Mouse (Mus musculus) CH12.LX (cell line): ENCODE measurements around the gene Nxf3. TPM values are rescaled to one million over a fixed set of nuclear protein-coding genes. Genes with fewer than 3 reads are reported as not detected.

Experiments
- DNase-seq: peaks from one replicate; pipeline ENCODE4 v3.0.0-alpha.2; 2013; ENCODE audit errors: extremely low read depth
- H3K27ac ChIP-seq: 2 replicates; pipeline ENCODE4 v1.5.1; 2012; ENCODE audit warnings: low read depth, mild to moderate bottlenecking, control low read depth, moderate library complexity; ENCODE audit not compliant: insufficient read depth
- H3K27me3 ChIP-seq: replicated peaks from 2 replicates; pipeline ENCODE3; 2012; ENCODE audit warnings: inconsistent platforms
- H3K36me3 ChIP-seq, 2 experiments: replicated peaks in 1 of 2; 2 replicates each; pipeline versions ENCODE3 to v1.6.1; 2012; ENCODE audit warnings: inconsistent platforms in 1 of 2, low read length in 1 of 2, mild to moderate bottlenecking in 1 of 2, mixed read lengths in 1 of 2, moderate library complexity in 1 of 2; ENCODE audit not compliant: control insufficient read depth in 1 of 2, insufficient read depth in 1 of 2
- H3K4me1 ChIP-seq, 2 experiments: 2 replicates each; pipeline ENCODE4 v1.6.1; 2012; ENCODE audit warnings: inconsistent platforms in 1 of 2, moderate library complexity in 1 of 2; ENCODE audit not compliant: insufficient read depth in 2 of 2, control insufficient read depth in 1 of 2
- H3K4me2 ChIP-seq: 2 replicates; pipeline ENCODE4 v1.6.1; 2012; ENCODE audit warnings: low read depth, mild to moderate bottlenecking, control low read depth; ENCODE audit not compliant: poor library complexity, insufficient read depth, severe bottlenecking
- H3K4me3 ChIP-seq, 3 experiments: fragments of 150-350 bp in 1 of 3; sonication (generic) in 1 of 3; replicated peaks in 1 of 3; 2 replicates each; pipeline versions ENCODE3 to v1.5.1; 2011 to 2012; ENCODE audit warnings: low read depth in 2 of 3, low read length in 2 of 3, mild to moderate bottlenecking in 2 of 3, moderate library complexity in 2 of 3, control low read depth in 1 of 3, improper control_type of control experiment in 1 of 3, inconsistent platforms in 1 of 3, mixed read lengths in 1 of 3; ENCODE audit not compliant: poor library complexity in 1 of 3
- H3K79me2 ChIP-seq: replicated peaks from 2 replicates; pipeline ENCODE4 v1.6.1; 2012; ENCODE audit warnings: mild to moderate bottlenecking, moderate library complexity; ENCODE audit not compliant: control insufficient read depth, poor library complexity, insufficient read depth, severe bottlenecking; ENCODE audit errors: extremely low read depth
- H3K9ac ChIP-seq: 2 replicates; pipeline ENCODE4 v1.6.1; 2012; ENCODE audit warnings: low read depth, mild to moderate bottlenecking, control low read depth, moderate library complexity; ENCODE audit not compliant: insufficient read depth
- H3K9me3 ChIP-seq: replicated peaks from 2 replicates; pipeline ENCODE3; 2012; ENCODE audit warnings: low read length, inconsistent platforms, mixed read lengths
- BHLHE40 ChIP-seq: IDR thresholded peaks from 2 replicates; pipeline ENCODE4 v1.6.1; 2011; ENCODE audit warnings: mild to moderate bottlenecking, low read depth, low read length, improper control_type of control experiment
- CHD1 ChIP-seq: IDR thresholded peaks from 2 replicates; pipeline ENCODE4 v1.6.1; 2012; ENCODE audit warnings: low read depth, low read length, improper control_type of control experiment, inconsistent platforms
- CHD2 ChIP-seq: IDR thresholded peaks from 2 replicates; pipeline ENCODE4 v1.6.1; 2011; ENCODE audit warnings: low read length, improper control_type of control experiment
- CTCF ChIP-seq, 2 experiments: IDR thresholded peaks in 1 of 2; conservative IDR thresholded peaks in 1 of 2; 2 replicates each; pipeline ENCODE4 v1.5.1; 2011 to 2012; ENCODE audit warnings: low read depth in 2 of 2, low read length in 2 of 2, improper control_type of control experiment in 1 of 2, inconsistent platforms in 1 of 2, mild to moderate bottlenecking in 1 of 2, moderate library complexity in 1 of 2
- E2F4 ChIP-seq: IDR thresholded peaks from 2 replicates; pipeline ENCODE4 v1.6.1; 2011; ENCODE audit warnings: low read depth, low read length, improper control_type of control experiment; ENCODE audit not compliant: insufficient replicate concordance
- ELF1 ChIP-seq: IDR thresholded peaks from 2 replicates; pipeline ENCODE4 v1.6.1; 2014; ENCODE audit warnings: low read depth, mild to moderate bottlenecking, inconsistent platforms, low read length, improper control_type of control experiment
- EP300 ChIP-seq: IDR thresholded peaks from 2 replicates; pipeline ENCODE4 v1.6.1; 2011; ENCODE audit warnings: low read length, improper control_type of control experiment
- IRF4 ChIP-seq: IDR thresholded peaks from 2 replicates; pipeline ENCODE4 v1.6.1; 2014; ENCODE audit warnings: low read depth, mild to moderate bottlenecking, inconsistent platforms, low read length, improper control_type of control experiment
- JUND ChIP-seq: conservative IDR thresholded peaks from 2 replicates; pipeline ENCODE4 v1.6.1; 2011; ENCODE audit warnings: low read depth, low read length, improper control_type of control experiment
- MAFK ChIP-seq: IDR thresholded peaks from 2 replicates; pipeline ENCODE4 v1.6.1; 2011; ENCODE audit warnings: low read length, improper control_type of control experiment; ENCODE audit not compliant: insufficient replicate concordance
- MAX ChIP-seq: IDR thresholded peaks from 2 replicates; pipeline ENCODE4 v1.6.1; 2011; ENCODE audit warnings: low read length, improper control_type of control experiment
- MAZ ChIP-seq: IDR thresholded peaks from 2 replicates; pipeline ENCODE4 v1.6.1; 2012; ENCODE audit warnings: low read depth, mild to moderate bottlenecking, inconsistent platforms, low read length, improper control_type of control experiment, moderate library complexity
- MEF2A ChIP-seq: IDR thresholded peaks from 2 replicates; pipeline ENCODE4 v1.6.1; 2014; ENCODE audit warnings: low read depth, mild to moderate bottlenecking, inconsistent platforms, low read length, improper control_type of control experiment, borderline replicate concordance
- MXI1 ChIP-seq: IDR thresholded peaks from 2 replicates; pipeline ENCODE4 v1.6.1; 2011; ENCODE audit warnings: mild to moderate bottlenecking, low read depth, low read length, improper control_type of control experiment
- MYC ChIP-seq: IDR thresholded peaks from 2 replicates; pipeline ENCODE4 v1.6.1; 2011; ENCODE audit warnings: low read depth, mild to moderate bottlenecking, improper control_type of control experiment, low read length
- NELFE ChIP-seq: IDR thresholded peaks from 2 replicates; pipeline ENCODE4 v1.6.1; 2011; ENCODE audit warnings: low read depth, low read length, improper control_type of control experiment
- NRF1 ChIP-seq: IDR thresholded peaks from 2 replicates; pipeline ENCODE4 v1.6.1; 2014; ENCODE audit warnings: low read depth, mild to moderate bottlenecking, inconsistent platforms, low read length, improper control_type of control experiment, moderate library complexity
- PAX5 ChIP-seq: IDR thresholded peaks from 2 replicates; pipeline ENCODE4 v1.6.1; 2012; ENCODE audit warnings: low read length, inconsistent platforms, mixed read lengths
- POLR2A ChIP-seq: IDR thresholded peaks from 2 replicates; pipeline ENCODE4 v1.6.1; 2011; ENCODE audit warnings: low read depth, mild to moderate bottlenecking, improper control_type of control experiment, low read length
- RAD21 ChIP-seq: IDR thresholded peaks from 2 replicates; pipeline ENCODE4 v1.6.1; 2011; ENCODE audit warnings: low read depth, mild to moderate bottlenecking, low read length, improper control_type of control experiment, moderate library complexity
- RCOR1 ChIP-seq: conservative IDR thresholded peaks from 2 replicates; pipeline ENCODE4 v1.6.1; 2012; ENCODE audit warnings: low read depth, mild to moderate bottlenecking, inconsistent platforms, low read length, improper control_type of control experiment
- SIN3A ChIP-seq: IDR thresholded peaks from 2 replicates; pipeline ENCODE4 v1.6.1; 2012; ENCODE audit warnings: low read length, improper control_type of control experiment, inconsistent platforms
- SMC3 ChIP-seq: IDR thresholded peaks from 2 replicates; pipeline ENCODE4 v1.6.1; 2011; ENCODE audit warnings: low read depth, low read length, improper control_type of control experiment
- UBTF ChIP-seq: IDR thresholded peaks from 2 replicates; pipeline ENCODE4 v1.6.1; 2012; ENCODE audit warnings: low read depth, mild to moderate bottlenecking, inconsistent platforms, low read length, improper control_type of control experiment, moderate library complexity
- USF2 ChIP-seq: conservative IDR thresholded peaks from 2 replicates; pipeline ENCODE4 v1.6.1; 2011; ENCODE audit warnings: low read depth, low read length, improper control_type of control experiment
- ZC3H11A ChIP-seq: IDR thresholded peaks from 2 replicates; pipeline ENCODE4 v1.6.1; 2012; ENCODE audit warnings: low read depth, mild to moderate bottlenecking, inconsistent platforms, low read length, improper control_type of control experiment
- ZKSCAN1 ChIP-seq: IDR thresholded peaks from 2 replicates; pipeline ENCODE4 v1.6.1; 2012; ENCODE audit warnings: low read depth, inconsistent platforms, low read length, improper control_type of control experiment, borderline replicate concordance
- dilution Hi-C: fragments of 300-500 bp; cut with MboI; formaldehyde crosslinking; loops from 2 replicates; pipeline ENCODE4 v1.14.3; 2020; ENCODE audit warnings: low sequenced_read_pairs; ENCODE audit not compliant: extremely low pct_unique_long_range_greater_than_20kb, extremely low pct_ligation_motif_present
- in situ Hi-C: fragments of 300-500 bp; cut with MboI; formaldehyde crosslinking; loops from 3 replicates; pipeline ENCODE4 v1.14.3; 2019; ENCODE audit warnings: low sequenced_read_pairs, low pct_ligation_motif_present, low pct_unique_long_range_greater_than_20kb, mixed read lengths
- polyA plus RNA-seq: library from polyadenylated mRNA; unstranded; fragments of >175 nt; gene quantifications from 2 replicates; pipeline ENCODE4 v1.2.1, GENCODE M21; 2012; ENCODE audit warnings: low read depth; ENCODE audit not compliant: insufficient read length
- total RNA-seq, 2 experiments: library from RNA; depleted of rRNA; stranded (reverse); fragments of 300-350 nt in 1 of 2; fragments of >200 nt in 1 of 2; gene quantifications; 2 replicates each; pipeline ENCODE4 v1.2.3; 2012 to 2014

Nxf3 gene
- total and polyA plus RNA-seq, 3 experiments = 0.13 to 1.1 TPM; not detected in 1

DNA sequence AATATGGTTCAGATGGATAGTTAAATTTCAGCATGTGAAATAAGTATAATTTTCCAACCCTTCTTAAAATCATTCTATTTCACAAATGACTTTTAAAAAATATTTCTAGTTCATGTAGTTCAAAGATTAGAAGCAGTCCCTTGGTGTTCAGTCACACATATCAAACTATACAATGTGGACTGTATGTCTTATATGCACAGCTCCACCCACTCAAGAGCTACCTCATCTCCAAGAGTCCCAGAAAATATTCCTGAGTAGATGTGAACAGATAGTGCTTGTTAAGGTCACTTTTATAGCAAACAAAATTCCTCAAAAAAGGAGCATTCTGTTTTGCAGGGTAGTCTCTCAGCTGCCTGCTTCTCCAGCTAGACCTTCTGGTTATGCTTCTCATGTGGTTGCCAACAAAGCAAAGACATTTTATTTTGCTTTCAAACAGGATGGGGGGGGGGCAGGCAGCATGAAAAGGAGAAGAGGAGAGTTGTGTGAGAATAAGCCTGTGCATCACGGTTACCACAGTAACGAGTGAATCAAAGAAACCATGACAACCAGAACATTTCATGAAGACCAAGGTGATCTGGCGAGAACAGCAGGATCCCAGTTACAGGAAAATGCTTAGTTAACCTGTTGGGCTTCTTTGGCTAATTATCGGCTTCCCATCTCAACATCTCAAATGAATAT lies 19.1 kb upstream of the Nxf3 start:
- Histone ChIP-seq H3K27ac (no peak overlapping the region), H3K36me3 (no peaks in the 10 kb centered on the region), H3K4me3 (no peak overlapping the region), H3K27me3 (no peaks in the 10 kb centered on the region), H3K4me1 (no peaks in the 10 kb centered on the region), H3K79me2 (no peaks in the 10 kb centered on the region)
- in situ Hi-C loops (no loop called here), dilution Hi-C loops (no loop called here)
- no peak for DNase-seq
- TF ChIP-seq RAD21 (no peak), MXI1 (no peak), SMC3 (no peak), CHD1 (no peak), E2F4 (no peak), MEF2A (no peak), MAZ (no peak), MAFK (no peak), CTCF (conservative IDR thresholded peaks at IDR 0.05 in 1 of 2, IDR thresholded peaks at IDR 0.05 in 1 of 2; ENCODE audit: low read depth in 2 of 2, low read length in 2 of 2) (no peak), PAX5 (no peak), MAX (no peak), JUND (no peak), UBTF (no peak), ZKSCAN1 (no peak), MYC (no peak), USF2 (no peak), IRF4 (no peak), EP300 (no peak), NELFE (no peak)
- TF ChIP-seq, all 38 proteins: peak for 0
- no peaks in the 10 kb centered on the region for H3K9me3 ChIP-seq
- H3K9ac ChIP-seq = no peak overlapping the region
- H3K4me2 ChIP-seq = no peak overlapping the region

DNA sequence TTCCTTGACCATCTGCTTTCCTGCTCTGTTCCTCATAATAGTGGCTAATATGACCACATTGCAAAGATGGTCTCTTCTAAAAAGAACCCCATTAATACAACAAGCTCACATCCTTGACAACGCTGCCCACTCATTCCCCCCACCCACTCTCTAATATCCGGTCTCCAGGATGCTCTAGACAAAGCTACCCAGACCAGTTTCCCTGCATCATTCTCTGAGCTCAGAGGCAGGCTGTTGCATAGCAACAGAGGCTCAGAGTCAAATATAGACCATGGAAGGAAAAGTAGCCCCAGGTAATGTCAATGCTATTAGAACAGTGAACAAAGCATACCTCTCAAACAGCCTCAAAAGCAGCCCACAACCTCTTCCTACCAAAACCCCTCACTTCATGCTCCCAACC lies 9.4 kb upstream of the Nxf3 start:
- H3K9me3 ChIP-seq = no peaks in the 10 kb centered on the region
- dilution Hi-C loops (no loop called here), in situ Hi-C loops (no loop called here)
- H3K9ac ChIP-seq = no peak overlapping the region
- H3K27me3 ChIP-seq = no peaks in the 10 kb centered on the region
- no peak overlapping the region for H3K4me2 ChIP-seq
- H3K36me3 ChIP-seq = no peaks in the 10 kb centered on the region
- no peak overlapping the region for H3K4me3 ChIP-seq
- H3K27ac ChIP-seq = no peak overlapping the region
- no peaks in the 10 kb centered on the region for H3K4me1 ChIP-seq
- DNase-seq = no peak
- TF ChIP-seq CHD2 (no peak), CTCF (conservative IDR thresholded peaks at IDR 0.05 in 1 of 2, IDR thresholded peaks at IDR 0.05 in 1 of 2; ENCODE audit: low read depth in 2 of 2, low read length in 2 of 2) (no peak), MXI1 (no peak), MAX (no peak), RCOR1 (no peak), POLR2A (no peak), CHD1 (no peak), MAZ (no peak), ZC3H11A (no peak), SIN3A (no peak), BHLHE40 (no peak), JUND (no peak), ELF1 (no peak), E2F4 (no peak), ZKSCAN1 (no peak), PAX5 (no peak), MAFK (no peak), NRF1 (no peak)
- no peaks in the 10 kb centered on the region for H3K79me2 ChIP-seq
